ENCODE assay signal across 15 mouse cellular contexts in genomic region chr17:51763600-51763999, GRCm38 (mm10).
DNase-seq lines count a peak whose midpoint lies in the region.
"Had no signal": no experiment of that assay in that cellular context is flagged by ENCODE, and none has a peak within 500 bp of the region (broad histone marks: within the 10 kb centered on the region; RNA-seq: fewer than 3 reads in every experiment).

No protein-coding gene starts in this region.

- DNase-seq in right cerebral cortex, adult 18-20 months = peak; percentile 43
- DNase-seq in right cerebral cortex, postnatal 4 days = no peak
- peak; percentile 55 for DNase-seq in CD4-positive, CD25-positive, alpha-beta regulatory T cell, adult 2 months (ENCODE audit: low read depth, low spot score)
- peak; percentile 48 for DNase-seq in T-cell, adult 2 months (ENCODE audit: low spot score)
- DNase-seq in naive thymus-derived CD4-positive, alpha-beta T cell, adult 2 months (ENCODE audit: low read depth) = peak; percentile 69
- DNase-seq in layer of hippocampus, adult 9-10 months (ENCODE audit: low spot score) = no peak
- DNase-seq in heart, postnatal 4 days = no peak
- DNase-seq: adrenal gland, adult 2 months; adrenal gland, postnatal 25 days; cerebellum, adult 2 months; cerebellum, postnatal 14 days; embryo, embryonic 11 days; gastrocnemius, adult 2 months; gastrocnemius, postnatal 25 days; heart, postnatal 10 days had no signal

Comparison
In these comparisons a context has a peak if more than half of its experiments do, and no peak if none do; other contexts are left out.
1. DNase-seq: peak in right cerebral cortex, adult 18-20 months (single experiment), CD4-positive, CD25-positive, alpha-beta regulatory T cell, adult 2 months (single experiment), T-cell, adult 2 months (single experiment) and naive thymus-derived CD4-positive, alpha-beta T cell, adult 2 months (single experiment); none in right cerebral cortex, postnatal 4 days (single experiment), layer of hippocampus, adult 9-10 months (single experiment) and heart, postnatal 4 days (single experiment).